Mouse (Mus musculus) urinary bladder, postnatal 25 days (tissue): ENCODE measurements around the gene Kcnd3.
A peak's percentile ranks its signal among the peaks of the same experiment; 100 is the strongest.
"Not testable (repeated sequence)": the region's sequence is repeated elsewhere in the genome, so short reads cannot be mapped to it uniquely, and the experiment has no call there.

ENCODE experiments used
- DNase-seq: peaks from one replicate; pipeline ENCODE4 v3.0.0; 2022; ENCODE audit warnings: low spot score

Gene Kcnd3

DNA sequence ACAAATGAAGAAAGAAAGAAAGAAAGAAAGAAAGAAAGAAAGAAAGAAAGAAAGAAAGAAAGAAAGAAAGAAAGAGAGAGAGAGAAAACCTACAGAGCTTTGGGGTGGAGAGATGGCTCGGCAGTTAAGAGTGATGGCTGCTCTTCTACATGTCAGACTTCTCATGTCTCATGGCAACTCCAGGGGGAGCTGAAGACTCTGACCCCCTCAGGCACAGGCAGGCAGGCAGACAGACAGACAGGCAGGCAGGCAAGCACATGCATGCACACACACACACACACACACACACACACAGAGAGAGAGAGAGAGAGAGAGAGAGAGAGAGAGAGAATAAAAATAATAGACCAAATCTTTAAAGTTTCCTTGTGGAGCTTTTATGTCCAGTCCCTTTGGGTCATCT is 248.7 kb downstream of the Kcnd3 start:
- DNase-seq = not testable (repeated sequence)

DNA sequence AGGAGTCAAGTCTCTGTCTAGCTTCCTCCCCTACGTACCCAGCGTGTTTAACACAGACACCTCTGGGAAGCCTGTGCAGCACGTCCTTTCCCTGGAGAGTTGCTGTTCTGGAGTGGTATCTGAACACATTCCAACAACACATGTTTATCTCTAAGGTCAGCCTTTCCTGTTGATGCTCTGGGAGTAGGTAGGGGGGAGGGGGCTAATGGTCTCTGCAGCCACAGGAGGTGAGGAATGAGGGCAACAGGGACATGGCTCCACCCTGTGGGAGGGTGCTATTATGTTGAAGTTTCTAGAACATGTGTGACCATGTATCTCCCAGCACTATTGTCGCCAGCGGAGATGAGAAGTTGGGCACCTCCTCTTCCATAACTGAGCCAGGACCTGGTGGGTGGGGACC is 249.3 kb downstream of the Kcnd3 start:
- DNase-seq = no peak

DNA sequence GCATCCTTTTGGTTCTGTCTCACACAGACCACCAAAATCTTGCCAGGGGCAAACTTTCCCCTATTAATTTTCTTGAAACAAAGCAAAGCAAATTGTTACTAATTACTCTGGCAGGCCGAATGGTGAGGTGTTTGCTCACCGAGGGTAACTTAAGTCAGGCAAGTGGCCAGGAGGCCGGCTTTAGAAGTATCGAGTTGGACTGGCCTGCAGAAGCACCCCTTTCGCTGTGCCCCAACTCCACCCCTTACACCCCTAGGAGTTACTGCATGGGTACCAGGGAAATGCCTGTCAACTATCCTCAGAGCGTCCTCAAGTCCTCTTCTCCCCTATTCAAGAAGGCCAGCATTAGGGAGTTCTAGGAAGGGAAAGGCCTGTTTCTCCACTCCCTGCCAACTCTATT is 251.4 kb downstream of the Kcnd3 start:
- no peak for DNase-seq

DNA sequence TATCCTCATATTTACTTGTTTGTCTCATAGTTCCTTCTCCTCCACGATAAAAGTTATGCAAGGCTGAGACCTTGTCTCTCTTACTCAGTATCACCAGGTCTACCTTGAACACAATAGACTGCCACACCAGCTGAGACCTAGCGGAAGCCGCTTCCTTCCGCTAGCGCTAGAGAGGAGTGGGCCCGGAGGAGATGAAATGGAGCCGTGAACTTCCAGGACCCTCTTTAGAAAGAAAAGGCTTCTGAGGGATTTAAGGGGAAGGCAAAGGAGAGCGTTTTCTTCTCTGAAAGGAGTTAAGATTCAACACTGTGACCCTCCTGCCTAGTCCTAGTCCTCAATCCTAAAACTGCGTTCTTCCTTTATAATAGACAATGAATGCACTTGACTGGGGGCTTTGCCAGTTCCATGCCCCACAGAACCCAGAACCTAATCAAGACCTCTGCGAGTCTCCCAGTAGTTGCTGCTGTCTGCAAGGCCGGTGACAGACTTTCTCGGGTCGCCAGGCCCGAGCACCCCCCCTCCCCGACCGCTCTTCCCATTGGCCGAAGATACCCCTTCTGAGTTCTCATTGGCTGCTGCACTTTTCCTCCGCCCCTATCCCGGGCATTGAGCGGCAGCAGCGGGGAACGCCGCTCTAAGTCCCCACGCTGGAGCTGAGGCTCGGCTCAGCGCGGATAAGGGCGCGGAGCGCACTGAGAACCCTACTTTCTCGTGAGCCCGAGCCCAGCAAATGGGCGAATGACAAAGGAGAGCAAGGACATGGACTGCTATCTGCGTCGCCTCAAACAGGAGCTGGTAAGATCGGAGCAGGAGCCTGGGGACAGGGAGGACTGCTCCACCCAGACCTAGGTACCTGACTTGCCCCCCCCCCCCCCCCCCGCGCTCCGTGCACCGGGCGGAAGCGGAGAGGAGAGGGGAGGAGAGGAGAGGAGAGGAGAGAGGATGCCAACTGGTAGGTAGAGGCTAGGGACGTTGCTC is 252.2 kb downstream of the Kcnd3 start, which contains the start of gene Inka2:
TSS of gene Inka2 (plus strand) at position 569 of the 978 bp plus-strand sequence.
- DNase-seq = peak; percentile 49

GRCm38 (mm10) chr3:105705061-105705549 is 253.0 kb downstream of the Kcnd3 start:
- peak; percentile 57 for DNase-seq

- no peak for DNase-seq
Observed at GRCm38 (mm10) chr3:105705561-105705960, 253.4 kb downstream of the Kcnd3 start.

GRCm38 (mm10) chr3:105706366-105707020 is 254.4 kb downstream of the Kcnd3 start:
- no peak for DNase-seq

- no peak for DNase-seq
Observed at GRCm38 (mm10) chr3:105707590-105707989, 255.5 kb downstream of the Kcnd3 start.

DNA sequence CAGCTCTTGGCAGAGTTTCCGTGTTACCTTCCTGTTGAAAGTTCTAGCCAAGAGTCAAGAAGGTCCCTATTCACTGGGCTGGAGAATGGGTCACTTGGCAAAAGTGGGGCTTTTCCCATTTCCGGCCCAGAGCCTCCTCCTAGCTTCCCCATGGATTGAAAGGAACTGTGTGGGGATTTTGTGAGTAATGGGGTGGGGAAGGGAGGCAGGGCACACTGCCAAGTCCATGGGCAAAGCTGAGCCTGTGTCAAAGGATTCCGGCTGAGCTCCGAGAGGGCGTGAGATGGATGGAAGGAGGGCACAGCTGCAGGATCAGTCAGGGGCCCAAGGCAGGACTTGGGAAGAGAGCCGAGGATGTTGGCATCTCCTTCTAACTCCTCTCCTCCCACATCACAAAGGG is 258.1 kb downstream of the Kcnd3 start:
- no peak for DNase-seq

- DNase-seq = no peak
Observed at GRCm38 (mm10) chr3:105711741-105712140, 259.6 kb downstream of the Kcnd3 start.

GRCm38 (mm10) chr3:105712827-105713226 is 260.7 kb downstream of the Kcnd3 start:
- no peak for DNase-seq

- DNase-seq = no peak
Observed at GRCm38 (mm10) chr3:105714091-105714819, 262.1 kb downstream of the Kcnd3 start.

DNA sequence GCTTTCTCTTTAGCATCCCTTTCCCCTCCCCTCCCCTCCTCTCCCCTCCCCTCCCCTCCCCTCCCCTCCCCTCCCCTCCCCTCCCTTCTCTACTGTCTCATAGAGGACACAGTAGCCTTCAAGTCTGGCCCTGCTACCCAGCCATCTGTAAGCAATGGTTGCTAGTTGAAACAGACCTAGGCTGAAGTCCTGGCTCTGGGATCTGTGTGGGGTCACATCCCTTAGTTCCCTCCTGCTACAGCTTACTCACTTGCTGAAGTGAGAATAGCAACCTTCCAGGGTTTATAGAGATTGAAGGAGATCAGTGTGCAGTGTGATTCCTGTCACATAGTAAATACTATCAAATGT is 262.7 kb downstream of the Kcnd3 start:
- no peak for DNase-seq

- DNase-seq = no peak
Observed at GRCm38 (mm10) chr3:105716353-105717000, 264.3 kb downstream of the Kcnd3 start.

DNA sequence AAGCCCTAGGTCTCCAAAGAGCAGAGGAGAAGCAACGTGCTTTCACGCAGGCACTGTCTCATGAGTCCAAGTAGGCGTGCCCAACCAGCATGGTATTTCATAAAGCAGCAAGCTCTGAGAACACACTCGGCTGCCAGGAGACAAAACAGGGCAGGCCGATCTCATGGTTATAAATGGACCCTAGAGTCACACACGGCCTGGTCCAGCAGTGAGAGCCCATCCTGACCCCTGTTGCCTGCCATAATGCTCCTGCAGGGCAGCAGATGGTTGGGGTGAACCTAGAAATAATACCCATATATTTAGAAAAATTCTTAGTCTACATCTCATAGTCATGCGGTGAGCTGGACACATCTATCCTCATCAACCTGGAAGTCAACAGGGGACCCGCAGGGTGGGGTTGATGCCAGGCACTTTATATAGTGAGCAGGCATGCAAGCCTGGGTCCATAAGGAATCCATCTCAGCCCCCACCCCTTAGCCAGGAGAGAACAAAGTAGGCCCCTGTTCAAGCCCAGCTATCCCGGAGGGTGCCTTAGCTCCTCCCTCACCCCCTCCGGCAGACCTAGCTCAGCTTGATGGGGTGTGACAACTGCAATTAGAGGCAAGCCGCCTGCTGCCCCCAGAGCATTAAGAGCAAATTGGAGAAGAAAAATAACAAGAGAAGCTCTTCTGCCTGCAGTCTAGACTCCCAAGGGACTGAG is 265.9 kb downstream of the Kcnd3 start:
- DNase-seq = no peak

DNA sequence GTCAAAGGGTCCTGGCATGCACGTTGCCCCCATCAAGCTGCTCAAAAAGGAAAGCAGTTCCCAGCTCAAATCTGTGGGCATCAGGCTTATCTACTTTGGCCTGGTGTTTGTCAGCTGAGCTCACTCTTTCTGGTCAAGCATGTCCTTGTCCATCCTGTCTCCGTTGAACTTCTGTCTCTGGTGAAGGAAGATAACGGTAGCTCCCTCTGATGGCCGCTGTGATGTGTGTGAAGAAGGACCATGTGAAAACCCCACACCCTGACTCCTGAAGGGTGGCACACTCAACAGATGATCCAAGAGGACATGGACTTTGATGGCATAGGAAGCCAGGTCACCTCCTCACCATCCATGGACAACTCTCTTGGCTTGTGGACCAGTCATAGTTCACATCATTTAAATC is 266.6 kb downstream of the Kcnd3 start:
- no peak for DNase-seq

DNA sequence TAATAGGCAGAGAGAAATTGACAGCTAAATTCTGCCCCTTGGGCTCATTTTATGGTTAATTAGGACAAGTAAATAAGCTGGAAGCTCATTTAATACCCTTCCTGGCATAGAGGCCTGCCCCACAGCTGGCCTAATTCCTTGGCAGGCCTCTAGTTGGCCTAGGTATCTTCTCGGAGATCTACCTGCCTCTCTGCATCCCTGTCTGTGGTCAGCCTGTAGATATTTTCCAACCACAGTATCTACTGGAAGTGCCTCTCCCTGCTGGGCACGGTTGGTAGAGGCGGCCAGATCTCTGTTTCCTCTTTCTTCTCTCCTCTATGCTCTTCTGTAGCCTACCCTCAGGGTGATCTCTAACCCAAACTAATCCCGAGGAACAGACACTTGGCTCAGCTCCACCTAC is 267.8 kb downstream of the Kcnd3 start:
- no peak for DNase-seq

DNA sequence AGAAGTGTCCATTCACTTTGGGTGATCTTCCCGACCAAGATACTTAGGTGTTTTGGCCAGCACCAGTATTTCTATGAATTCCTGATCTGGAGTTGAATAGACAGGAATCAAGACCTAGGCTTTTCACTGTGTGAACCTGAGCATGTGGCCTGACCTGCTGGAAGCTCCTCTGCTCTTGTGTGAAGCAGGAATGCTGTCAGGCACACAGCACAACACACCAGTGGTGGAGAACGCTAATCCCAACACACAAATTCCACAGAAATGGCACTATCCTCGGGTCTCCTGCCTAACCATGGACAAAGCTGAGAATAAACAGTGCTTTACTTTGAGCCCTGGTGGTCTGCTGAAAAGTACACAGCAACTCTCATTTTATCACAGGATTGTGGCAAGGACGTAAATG is 268.4 kb downstream of the Kcnd3 start:
- DNase-seq = no peak

DNA sequence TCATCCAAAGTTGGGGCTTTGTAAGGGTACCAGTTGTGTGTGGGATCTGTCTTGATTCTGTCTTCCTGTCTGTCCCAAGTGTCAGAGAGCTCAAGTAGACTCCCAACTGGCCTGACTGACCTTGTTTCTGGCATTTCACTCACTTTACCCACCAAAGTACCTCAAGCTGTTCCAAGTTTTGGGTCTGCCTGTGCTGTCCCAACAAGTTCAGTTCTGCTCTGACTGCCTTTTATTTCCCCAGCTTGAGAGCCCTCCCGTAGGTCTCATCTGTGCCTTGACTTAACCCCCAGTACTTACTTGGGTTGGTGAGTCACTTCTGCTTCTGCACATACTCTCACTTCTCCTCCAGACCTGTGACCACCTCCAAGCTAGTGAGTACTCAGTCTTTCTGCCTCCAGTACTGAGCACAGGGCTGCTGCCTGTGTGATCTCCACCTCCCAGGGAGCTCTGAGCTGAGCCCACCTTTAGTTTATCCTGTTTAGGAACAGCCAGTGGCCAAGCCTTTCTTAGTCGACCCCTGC is 269.6 kb downstream of the Kcnd3 start:
- no peak for DNase-seq

DNA sequence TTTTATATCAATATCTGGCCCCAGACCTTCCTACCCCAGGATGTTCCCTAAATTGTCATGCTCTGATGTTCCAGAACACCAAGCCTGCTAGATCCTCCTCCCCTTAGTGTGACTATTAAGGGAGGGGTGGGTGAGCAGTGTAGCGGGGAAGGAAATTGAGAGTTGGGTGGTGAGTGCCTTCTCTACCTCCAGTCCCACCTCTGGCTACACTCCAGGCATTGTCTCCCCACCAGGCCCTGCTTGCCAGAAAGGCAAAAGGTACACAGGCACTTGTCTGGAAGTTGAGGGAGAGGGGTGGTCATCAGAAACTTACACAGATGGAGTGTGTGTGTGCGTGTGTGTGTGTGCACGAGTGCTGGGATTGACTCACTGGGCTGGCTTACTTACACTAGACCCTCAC is 270.4 kb downstream of the Kcnd3 start:
- DNase-seq = no peak
